Mouse (Mus musculus): ENCODE measurements around the gene Chrm2. TPM values are rescaled to one million over a fixed set of nuclear protein-coding genes. Genes with fewer than 3 reads are reported as not detected.

Chrm2 gene
- polyA plus RNA-seq, 1 experiment from 2014 or later, result 7.1 TPM

- no peak overlapping the region for H3K27ac ChIP-seq
- no peaks in the 10 kb centered on the region for H3K27me3 ChIP-seq (replicated peaks)
- no peak for ATAC-seq (replicated peaks)
- H3K9ac ChIP-seq, result no peak overlapping the region
- no peak overlapping the region for H3K4me2 ChIP-seq
- H3K9me3 ChIP-seq, result no peaks in the 10 kb centered on the region
- no peaks in the 10 kb centered on the region for H3K36me3 ChIP-seq (replicated peaks)
- no peaks in the 10 kb centered on the region for H3K4me1 ChIP-seq
- 71% methylated on average over 2 of the region's 2 CpGs for WGBS
- H3K4me3 ChIP-seq, result no peak overlapping the region
These were observed 51.3 kb downstream of the Chrm2 start for GRCm38 (mm10) chr6:36439218-36439617.

- H3K36me3 ChIP-seq (replicated peaks), result no peaks in the 10 kb centered on the region
- no peaks in the 10 kb centered on the region for H3K27me3 ChIP-seq (replicated peaks)
- H3K9me3 ChIP-seq, result no peaks in the 10 kb centered on the region
- no peak overlapping the region for H3K27ac ChIP-seq
- H3K4me2 ChIP-seq, result no peak overlapping the region
- H3K9ac ChIP-seq, result no peak overlapping the region
- H3K4me3 ChIP-seq, result no peak overlapping the region
- H3K4me1 ChIP-seq, result no peaks in the 10 kb centered on the region
- ATAC-seq (replicated peaks), result no peak
These were observed 63.6 kb downstream of the Chrm2 start for GRCm38 (mm10) chr6:36451480-36451879.

DNA sequence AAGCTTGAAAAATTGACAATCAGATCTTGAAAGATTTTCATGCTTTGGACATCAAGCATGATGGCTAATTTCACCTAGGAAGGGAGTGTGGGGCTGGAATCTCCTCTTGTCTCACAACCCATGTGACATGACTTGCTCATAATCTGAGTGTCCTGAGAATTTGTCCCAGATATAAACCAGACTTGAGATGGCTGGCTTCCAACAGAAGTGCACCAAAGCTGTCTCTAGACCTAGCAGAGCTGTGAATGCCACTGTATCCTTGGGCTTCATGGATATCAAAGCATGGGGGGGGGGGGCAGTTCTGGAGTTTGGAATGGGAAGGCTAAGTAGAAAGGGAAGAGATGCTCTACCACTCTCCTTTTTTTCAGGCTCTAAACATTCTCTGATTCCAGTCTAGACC is 67.2 kb downstream of the Chrm2 start:
- H3K4me1 ChIP-seq, result no peaks in the 10 kb centered on the region
- no peaks in the 10 kb centered on the region for H3K36me3 ChIP-seq (replicated peaks)
- ATAC-seq (replicated peaks), result no peak
- no peaks in the 10 kb centered on the region for H3K9me3 ChIP-seq
- no peak overlapping the region for H3K27ac ChIP-seq
- H3K4me2 ChIP-seq, result no peak overlapping the region
- H3K4me3 ChIP-seq, result no peak overlapping the region
- no peak overlapping the region for H3K9ac ChIP-seq
- H3K27me3 ChIP-seq (replicated peaks), result no peaks in the 10 kb centered on the region

DNA sequence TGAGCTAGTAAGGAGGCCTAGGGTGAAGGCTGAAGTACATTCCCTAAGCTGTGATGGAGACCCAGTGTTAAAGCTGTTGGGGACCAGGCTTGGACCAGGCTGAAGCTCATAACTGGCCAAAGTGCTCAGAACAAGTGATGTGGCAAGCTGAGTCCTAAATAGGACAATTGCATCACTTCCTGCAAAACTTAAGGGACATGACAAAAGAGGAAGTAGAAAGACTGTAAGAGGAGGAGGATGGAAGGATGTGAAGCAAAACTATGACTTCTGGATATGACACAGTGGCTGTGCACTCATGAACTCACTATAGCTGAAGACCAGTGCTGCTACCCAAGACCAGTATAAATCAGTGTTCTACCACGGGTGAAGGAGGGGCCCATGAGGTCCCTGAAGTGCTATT is 69.1 kb downstream of the Chrm2 start:
- no peak overlapping the region for H3K4me2 ChIP-seq
- no peak overlapping the region for H3K9ac ChIP-seq
- H3K27me3 ChIP-seq (replicated peaks), result no peaks in the 10 kb centered on the region
- no peak overlapping the region for H3K4me3 ChIP-seq
- no peaks in the 10 kb centered on the region for H3K9me3 ChIP-seq
- no peak for ATAC-seq (replicated peaks)
- H3K27ac ChIP-seq, result no peak overlapping the region
- 85% methylated on average over 1 of the region's 1 CpGs for WGBS
- no peaks in the 10 kb centered on the region for H3K36me3 ChIP-seq (replicated peaks)
- no peaks in the 10 kb centered on the region for H3K4me1 ChIP-seq

DNA sequence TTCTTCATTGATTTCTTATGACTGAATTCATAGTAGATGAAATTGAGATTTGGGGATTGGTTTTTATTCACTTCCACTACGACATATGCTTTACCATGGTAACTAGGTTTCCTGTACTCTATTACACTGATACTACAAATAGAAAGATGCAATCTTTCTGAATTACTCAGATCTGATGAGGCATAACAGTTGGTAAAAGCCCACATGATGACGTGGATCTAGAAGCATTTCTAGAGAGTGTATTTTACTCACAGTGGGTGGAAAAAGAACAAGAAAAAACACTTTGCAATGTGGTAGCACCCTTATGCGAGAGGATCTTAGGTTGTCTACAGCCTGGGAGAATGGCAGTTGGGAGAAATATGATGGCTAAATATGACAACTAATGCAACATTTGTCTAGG is 76.1 kb downstream of the Chrm2 start:
- 82% methylated on average over 3 of the region's 3 CpGs for WGBS
- no peak for ATAC-seq (replicated peaks)

GRCm38 (mm10) chr6:36484132-36484665 is 96.3 kb downstream of the Chrm2 start:
- no peaks in the 10 kb centered on the region for H3K4me1 ChIP-seq
- no peak overlapping the region for H3K4me3 ChIP-seq
- H3K9me3 ChIP-seq, result no peaks in the 10 kb centered on the region
- H3K4me2 ChIP-seq, result no peak overlapping the region
- H3K36me3 ChIP-seq (replicated peaks), result no peaks in the 10 kb centered on the region
- WGBS, result 64% methylated on average over 4 of the region's 4 CpGs
- no peak for ATAC-seq (replicated peaks)
- no peak overlapping the region for H3K27ac ChIP-seq
- H3K9ac ChIP-seq, result no peak overlapping the region
- no peaks in the 10 kb centered on the region for H3K27me3 ChIP-seq (replicated peaks)

More for the DNA sequence above, 76.1 kb downstream of the Chrm2 start:
- Histone ChIP-seq H3K9ac (no peak overlapping the region), H3K4me2 (no peak overlapping the region), H3K27ac (no peak overlapping the region), H3K36me3 (replicated peaks) (no peaks in the 10 kb centered on the region), H3K4me3 (no peak overlapping the region), H3K4me1 (no peaks in the 10 kb centered on the region), H3K27me3 (replicated peaks) (no peaks in the 10 kb centered on the region), H3K9me3 (no peaks in the 10 kb centered on the region)

- Histone ChIP-seq H3K27ac (no peak overlapping the region), H3K4me3 (no peak overlapping the region), H3K4me2 (no peak overlapping the region), H3K9ac (no peak overlapping the region), H3K9me3 (no peaks in the 10 kb centered on the region), H3K4me1 (no peaks in the 10 kb centered on the region), H3K27me3 (replicated peaks) (no peaks in the 10 kb centered on the region), H3K36me3 (replicated peaks) (no peaks in the 10 kb centered on the region)
- 76% methylated on average over 7 of the region's 7 CpGs for WGBS
- no peak for ATAC-seq (replicated peaks)
These were observed 119.3 kb downstream of the Chrm2 start for GRCm38 (mm10) chr6:36507008-36507663.

GRCm38 (mm10) chr6:36507946-36508345 is 120.1 kb downstream of the Chrm2 start:
- WGBS, result 59% methylated on average over 7 of the region's 7 CpGs
- Histone ChIP-seq H3K36me3 (replicated peaks) (no peaks in the 10 kb centered on the region), H3K4me2 (no peak overlapping the region), H3K27me3 (replicated peaks) (no peaks in the 10 kb centered on the region), H3K27ac (no peak overlapping the region), H3K9me3 (no peaks in the 10 kb centered on the region), H3K4me3 (no peak overlapping the region), H3K9ac (no peak overlapping the region), H3K4me1 (no peaks in the 10 kb centered on the region)
- ATAC-seq (replicated peaks), result no peak

DNA sequence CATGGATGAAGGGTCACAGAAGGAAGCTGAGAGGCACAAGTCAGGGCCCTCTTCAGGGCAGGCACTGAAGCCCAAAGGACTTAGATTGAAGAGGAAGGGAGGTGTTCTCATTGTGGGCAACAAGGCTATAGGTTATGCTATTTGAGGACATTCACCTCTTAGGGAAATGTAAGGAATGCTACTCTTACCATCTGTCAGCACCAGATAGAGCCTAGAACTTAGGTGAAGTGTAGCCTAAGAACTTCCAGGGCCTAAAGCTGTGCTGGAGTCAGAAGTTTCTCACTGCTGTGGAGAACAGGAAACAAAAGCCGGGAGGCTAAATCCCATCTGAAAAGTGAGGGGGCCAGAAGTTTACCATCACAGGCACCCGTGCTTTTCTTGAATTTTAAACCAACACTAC is 120.6 kb downstream of the Chrm2 start:
- Histone ChIP-seq H3K4me2 (no peak overlapping the region), H3K4me1 (no peaks in the 10 kb centered on the region), H3K9me3 (no peaks in the 10 kb centered on the region), H3K9ac (no peak overlapping the region), H3K4me3 (no peak overlapping the region), H3K27ac (no peak overlapping the region), H3K36me3 (replicated peaks) (no peaks in the 10 kb centered on the region), H3K27me3 (replicated peaks) (no peaks in the 10 kb centered on the region)
- ATAC-seq (replicated peaks), result no peak
- WGBS, result 49% methylated on average over 2 of the region's 2 CpGs

GRCm38 (mm10) chr6:36516508-36516907 is 128.6 kb downstream of the Chrm2 start:
- Histone ChIP-seq H3K4me2 (no peak overlapping the region), H3K4me3 (no peak overlapping the region), H3K27me3 (replicated peaks) (no peaks in the 10 kb centered on the region), H3K9ac (no peak overlapping the region), H3K27ac (no peak overlapping the region), H3K36me3 (replicated peaks) (no peaks in the 10 kb centered on the region), H3K4me1 (no peaks in the 10 kb centered on the region), H3K9me3 (no peaks in the 10 kb centered on the region)
- no peak for ATAC-seq (replicated peaks)
- WGBS, result 67% methylated on average over 4 of the region's 4 CpGs

DNA sequence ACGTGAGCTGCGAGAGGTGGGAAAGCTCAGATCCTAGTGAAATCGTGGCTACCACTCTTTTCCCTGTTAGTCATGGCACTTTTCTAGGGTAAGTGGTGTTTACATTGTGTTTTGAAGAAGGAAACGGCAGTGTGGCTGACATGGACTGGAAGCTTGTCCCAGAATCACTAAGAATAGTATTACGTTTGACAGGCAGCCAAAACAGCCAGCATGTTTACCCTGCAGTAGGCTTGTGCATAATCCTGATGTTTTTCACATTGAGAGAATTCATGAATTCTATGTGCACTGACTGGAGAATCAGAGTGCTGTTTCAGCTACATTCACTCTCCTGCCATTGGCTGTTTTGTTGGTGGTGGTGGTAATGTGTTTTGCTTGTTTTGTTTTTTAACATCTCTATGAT is 129.4 kb downstream of the Chrm2 start:
- Histone ChIP-seq H3K27ac (no peak overlapping the region), H3K4me3 (no peak overlapping the region), H3K4me1 (no peaks in the 10 kb centered on the region), H3K9me3 (no peaks in the 10 kb centered on the region), H3K4me2 (no peak overlapping the region), H3K27me3 (replicated peaks) (no peaks in the 10 kb centered on the region), H3K9ac (no peak overlapping the region), H3K36me3 (replicated peaks) (no peaks in the 10 kb centered on the region)
- no peak for ATAC-seq (replicated peaks)
- 51% methylated on average over 5 of the region's 5 CpGs for WGBS

DNA sequence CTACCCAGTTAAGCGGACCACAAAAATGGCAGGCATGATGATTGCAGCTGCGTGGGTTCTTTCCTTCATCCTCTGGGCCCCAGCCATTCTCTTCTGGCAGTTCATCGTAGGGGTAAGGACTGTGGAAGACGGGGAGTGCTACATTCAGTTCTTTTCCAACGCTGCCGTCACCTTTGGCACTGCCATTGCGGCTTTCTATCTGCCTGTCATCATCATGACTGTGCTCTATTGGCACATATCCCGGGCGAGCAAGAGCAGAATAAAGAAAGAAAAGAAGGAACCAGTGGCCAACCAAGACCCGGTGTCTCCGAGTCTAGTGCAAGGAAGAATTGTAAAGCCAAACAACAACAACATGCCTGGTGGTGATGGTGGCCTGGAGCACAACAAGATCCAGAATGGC is 135.7 kb downstream of the Chrm2 start:
- Histone ChIP-seq H3K36me3 (replicated peaks) (no peaks in the 10 kb centered on the region), H3K4me3 (no peak overlapping the region), H3K9ac (no peak overlapping the region), H3K27me3 (replicated peaks) (no peaks in the 10 kb centered on the region), H3K4me2 (no peak overlapping the region), H3K27ac (no peak overlapping the region), H3K4me1 (no peaks in the 10 kb centered on the region), H3K9me3 (no peaks in the 10 kb centered on the region)
- ATAC-seq (replicated peaks), result no peak
- 93% methylated on average over 11 of the region's 11 CpGs for WGBS

DNA sequence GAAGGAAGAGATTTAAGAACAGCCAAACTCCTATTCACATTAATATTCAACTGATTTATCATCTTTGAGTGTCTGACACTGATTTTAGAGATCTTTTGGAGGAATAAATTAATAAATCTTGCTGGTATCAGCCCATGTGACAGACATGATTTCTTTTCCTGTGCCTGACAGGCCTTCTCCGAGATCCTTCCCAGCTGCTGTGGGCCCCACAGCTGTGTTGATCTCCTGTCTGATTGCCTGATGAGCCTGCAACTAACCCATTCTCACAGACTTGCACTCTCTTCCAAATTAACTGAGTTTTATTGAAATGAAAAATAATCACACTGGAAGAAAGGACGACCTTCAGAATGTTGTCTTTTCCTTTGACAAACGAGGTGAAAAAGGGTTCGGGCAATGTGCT is 140.6 kb downstream of the Chrm2 start:
- Histone ChIP-seq H3K27ac (no peak overlapping the region), H3K4me1 (no peaks in the 10 kb centered on the region), H3K4me2 (no peak overlapping the region), H3K36me3 (replicated peaks) (no peaks in the 10 kb centered on the region), H3K27me3 (replicated peaks) (no peaks in the 10 kb centered on the region), H3K4me3 (no peak overlapping the region), H3K9me3 (no peaks in the 10 kb centered on the region), H3K9ac (no peak overlapping the region)
- no peak for ATAC-seq (replicated peaks)
- WGBS, result 78% methylated on average over 4 of the region's 4 CpGs

Measured in midbrain, embryonic 15.5 days (tissue).